Mouse (Mus musculus) hindbrain, embryonic 13.5 days (tissue): Measurements from ENCODE around the gene Cel. TPM values are rescaled to one million over a fixed set of nuclear protein-coding genes. Genes with fewer than 3 reads are reported as not detected.
"Not testable (repeated sequence)": the region's sequence is repeated elsewhere in the genome, so short reads cannot be mapped to it uniquely, and the experiment has no call there.

Experiments used
- ATAC-seq: fragments of 200-750 bp; cut with Nextera tagmentation; 2 replicates; pipeline ENCODE4 v1.8.0; 2017; ENCODE audit warnings: moderate TSS enrichment; ENCODE audit not compliant: low FRiP score
- H3K27ac ChIP-seq: fragments of 300-500 bp; sonication (generic); 2 replicates; pipeline ENCODE4 v1.5.1; 2015; ENCODE audit warnings: inconsistent platforms, mild to moderate bottlenecking, moderate library complexity
- H3K27me3 ChIP-seq: fragments of 300-500 bp; sonication (generic); 2 replicates; pipeline ENCODE4 v1.6.1; 2015; ENCODE audit warnings: mild to moderate bottlenecking, inconsistent platforms
- H3K36me3 ChIP-seq: fragments of 300-500 bp; sonication (generic); 2 replicates; pipeline ENCODE4 v1.6.1; 2015; ENCODE audit warnings: mild to moderate bottlenecking, inconsistent platforms
- H3K4me1 ChIP-seq: fragments of 300-500 bp; sonication (generic); replicated peaks from 2 replicates; pipeline ENCODE4 v1.6.1; 2015; ENCODE audit warnings: inconsistent platforms
- H3K4me2 ChIP-seq: fragments of 300-500 bp; sonication (generic); 2 replicates; pipeline ENCODE4 v1.6.1; 2015; ENCODE audit warnings: inconsistent platforms, mild to moderate bottlenecking, moderate library complexity
- H3K4me3 ChIP-seq: fragments of 300-500 bp; sonication (generic); 2 replicates; pipeline ENCODE4 v1.5.1; 2015; ENCODE audit warnings: mild to moderate bottlenecking, inconsistent platforms
- H3K9ac ChIP-seq: fragments of 300-500 bp; sonication (generic); 2 replicates; pipeline ENCODE4 v1.6.1; 2015; ENCODE audit warnings: mild to moderate bottlenecking, inconsistent platforms
- H3K9me3 ChIP-seq: fragments of 300-500 bp; sonication (generic); 2 replicates; pipeline ENCODE4 v1.6.1; 2016; ENCODE audit warnings: inconsistent platforms
- WGBS: fragments of 180-500 bp; shearing (Covaris S2); methylation state at CpG from one replicate; pipeline ENCODE4 v1.1.7; 2015; 5-methylcytosine and 5-hydroxymethylcytosine counted together
- microRNA-seq: library from miRNA; unstranded; fragments of <30 nt; microRNA quantifications from one replicate; pipeline ENCODE4, GENCODE M21; 2016
- polyA plus RNA-seq: library from polyadenylated mRNA; unstranded; fragments of >200 nt; fragmentation: Nextera tagmentation; extraction: Ambion mirVana; gene quantifications from 2 replicates; pipeline ENCODE4 v1.2.1, GENCODE M21; 2015

Cel gene
- polyA plus RNA-seq, 1 experiment from 2014 or later = 0.08 TPM

- not testable (repeated sequence) for H3K27ac ChIP-seq, H3K9me3 ChIP-seq, ATAC-seq, H3K4me2 ChIP-seq, H3K4me3 ChIP-seq, H3K9ac ChIP-seq
- peaks cover 28% of the 10 kb centered on the region for H3K4me1 ChIP-seq
- 0 out of 2 replicates have a peak, but pooled peaks cover 14% of the 10 kb centered on the region for H3K27me3 ChIP-seq
- 56% methylated on average over 5 of the region's 5 CpGs for WGBS
- H3K36me3 ChIP-seq = peaks cover 13% of the 10 kb centered on the region
Measured at GRCm38 (mm10) chr2:28511600-28511999, 51.6 kb downstream of the Cel start.

DNA sequence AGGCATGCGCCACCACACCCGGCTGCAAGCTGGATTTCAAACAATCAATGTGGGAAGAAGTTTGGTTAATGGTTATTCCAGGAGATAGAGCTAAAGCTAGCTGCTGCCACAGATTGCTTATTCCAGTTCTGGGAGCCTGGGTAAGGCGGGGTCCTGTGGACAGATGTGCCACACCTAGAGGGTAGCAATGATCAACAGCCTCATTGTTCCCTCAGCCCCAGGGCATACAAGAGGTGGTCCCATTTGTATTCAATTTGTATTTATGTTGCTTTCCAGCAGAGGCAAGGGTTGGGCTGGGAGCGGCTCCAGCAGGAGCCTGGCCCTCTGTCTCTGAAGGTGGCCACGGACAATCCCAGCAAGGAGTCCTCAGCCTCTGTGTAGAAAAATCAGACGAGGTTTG is 56.9 kb downstream of the Cel start:
- Histone ChIP-seq H3K9me3 (no peaks in the 10 kb centered on the region), H3K4me2 (no peak overlapping the region), H3K9ac (no peak overlapping the region), H3K27ac (no peak overlapping the region), H3K4me1 (no peaks in the 10 kb centered on the region), H3K36me3 (no peaks in the 10 kb centered on the region), H3K27me3 (0 out of 2 replicates have a peak, but pooled peaks cover 16% of the 10 kb centered on the region), H3K4me3 (no peak overlapping the region)
- 86% methylated on average over 6 of the region's 6 CpGs for WGBS
- no peak for ATAC-seq

DNA sequence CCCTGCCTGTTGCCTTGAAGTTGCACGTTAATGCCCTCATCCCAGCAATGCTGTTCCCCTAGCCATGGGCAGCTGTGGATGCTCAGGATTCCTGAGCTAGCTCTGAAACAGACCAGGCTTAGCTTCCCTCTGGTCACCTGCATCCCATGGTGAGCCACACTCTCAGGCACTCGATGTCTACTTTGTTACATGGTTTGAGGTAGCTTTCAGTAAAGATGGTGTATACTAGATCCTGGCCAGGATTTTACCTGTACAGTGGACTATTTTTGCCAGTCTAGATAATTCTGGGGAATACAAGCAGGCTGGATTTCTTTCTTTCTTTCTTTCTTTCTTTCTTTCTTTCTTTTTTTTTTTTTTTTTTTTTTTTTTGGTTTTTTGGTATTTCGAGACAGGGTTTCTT is 57.4 kb downstream of the Cel start, which contains the start of gene Gm10134:
TSS of gene Gm10134 (plus strand) at position 301 of the 400 bp plus-strand sequence.
- 81% methylated on average over 3 of the region's 3 CpGs for WGBS

More for the DNA sequence above, 57.4 kb downstream of the Cel start, which contains the start of gene Gm10134:
- Histone ChIP-seq H3K4me3 (no peak within 1 kb of the TSS), H3K36me3 (no peaks in the 10 kb centered on the region), H3K27me3 (0 out of 2 replicates have a peak, but pooled peaks cover 13% of the 10 kb centered on the region), H3K4me2 (no peak within 1 kb of the TSS), H3K9ac (no peak within 1 kb of the TSS), H3K4me1 (no peaks in the 10 kb centered on the region), H3K27ac (no peak within 1 kb of the TSS), H3K9me3 (no peaks in the 10 kb centered on the region)
- no peak for ATAC-seq

Small RNA genes within 50 kb of the gene (microRNA-seq; reads per million reads assigned to microRNA genes)
- gene Gm22824 = not detected

Other genes starting within 250 kb of the Cel start
- 11.3 and 14.0 TPM in 2 replicates for gene Ppp1r26, start 116.6 kb downstream of the Cel start, polyA plus RNA-seq
- gene 1700007K13Rik, start 97.1 kb downstream of the Cel start, polyA plus RNA-seq = 2.4 and 3.1 TPM in 2 replicates
- 51.9 and 52.6 TPM in 2 replicates for gene Mrps2, start 95.3 kb downstream of the Cel start, polyA plus RNA-seq
- gene Gbgt1, start 66.5 kb downstream of the Cel start, polyA plus RNA-seq = 0.52 and 1.0 TPM in 2 replicates
- 2.1 and 3.6 TPM in 2 replicates for gene Gm10134, start 57.3 kb downstream of the Cel start, polyA plus RNA-seq
- gene Ralgds, start 50.3 kb downstream of the Cel start, polyA plus RNA-seq = 78.9 and 87.9 TPM in 2 replicates
- gene Gtf3c5, start 20.3 kb upstream of the Cel start, polyA plus RNA-seq = 40.8 and 46.8 TPM in 2 replicates
- 0.19 and 0.23 TPM in 2 replicates for gene Gfi1b, start 58.6 kb upstream of the Cel start, polyA plus RNA-seq
- gene Tsc1, start 77.8 kb upstream of the Cel start, polyA plus RNA-seq = 33.7 and 33.9 TPM in 2 replicates
- 3.8 and 4.0 TPM in 2 replicates for gene Spaca9, start 136.3 kb upstream of the Cel start, polyA plus RNA-seq
- 1.9 and 2.3 TPM in 2 replicates for gene Ak8, start 136.8 kb upstream of the Cel start, polyA plus RNA-seq